Mouse (Mus musculus) limb, embryonic 14.5 days (tissue): ENCODE measurements around the gene Noxo1. TPM values are rescaled to one million over a fixed set of nuclear protein-coding genes. Genes with fewer than 3 reads are reported as not detected.

Source experiments
- ATAC-seq: fragments of 200-750 bp; cut with Nextera tagmentation; 2 replicates; pipeline ENCODE4 v1.8.0; 2017; ENCODE audit warnings: low read depth, moderate number of reproducible peaks, moderate TSS enrichment; ENCODE audit not compliant: low FRiP score
- DNase-seq: peaks from one replicate; pipeline ENCODE4 v3.0.0-alpha.2; 2015; ENCODE audit warnings: low spot score
- H3K27ac ChIP-seq: fragments of 300-500 bp; sonication (generic); replicated peaks from 2 replicates; pipeline ENCODE4 v1.5.1; 2014; ENCODE audit warnings: low read depth, mild to moderate bottlenecking, low read length, moderate library complexity, mixed read lengths
- H3K27me3 ChIP-seq: fragments of 300-500 bp; sonication (generic); 2 replicates; pipeline ENCODE4 v1.6.1; 2014; ENCODE audit warnings: low read length, mixed read lengths; ENCODE audit not compliant: control insufficient read depth, insufficient read depth
- H3K36me3 ChIP-seq: fragments of 300-500 bp; sonication (generic); 2 replicates; pipeline ENCODE4 v1.6.1; 2014; ENCODE audit warnings: mild to moderate bottlenecking, low read length, moderate library complexity, mixed read lengths; ENCODE audit not compliant: control insufficient read depth, insufficient read depth
- H3K4me1 ChIP-seq: fragments of 300-500 bp; sonication (generic); 2 replicates; pipeline ENCODE4 v1.6.1; 2014; ENCODE audit warnings: antibody characterized with exemption, low read length, mixed read lengths; ENCODE audit not compliant: control insufficient read depth, insufficient read depth
- H3K4me2 ChIP-seq: fragments of 300-500 bp; sonication (generic); replicated peaks from 2 replicates; pipeline ENCODE4 v1.6.1; 2014; ENCODE audit warnings: low read depth, mild to moderate bottlenecking, low read length, moderate library complexity; ENCODE audit not compliant: severe bottlenecking
- H3K4me3 ChIP-seq: fragments of 300-500 bp; sonication (generic); replicated peaks from 2 replicates; pipeline ENCODE4 v1.5.1; 2014; ENCODE audit warnings: low read length
- H3K9ac ChIP-seq: fragments of 300-500 bp; sonication (generic); 2 replicates; pipeline ENCODE4 v1.6.1; 2014; ENCODE audit warnings: mild to moderate bottlenecking, low read depth, low read length, moderate library complexity; ENCODE audit not compliant: severe bottlenecking
- H3K9me3 ChIP-seq: fragments of 300-500 bp; sonication (generic); 2 replicates; pipeline ENCODE4 v1.6.1; 2016; ENCODE audit warnings: low read length; ENCODE audit not compliant: control insufficient read depth
- POLR2A ChIP-seq: fragments of 200-500 bp; IDR thresholded peaks from 2 replicates; pipeline ENCODE4 v1.8.0; 2012; ENCODE audit warnings: inconsistent platforms, mild to moderate bottlenecking, moderate library complexity, borderline replicate concordance; ENCODE audit not compliant: insufficient read depth, insufficient read length; ENCODE audit errors: extremely low read depth
- WGBS: fragments of 180-500 bp; shearing (Covaris S2); extraction: QIAGEN DNeasy Blood & Tissue Kit; methylation state at CpG from one replicate; pipeline ENCODE4 v1.1.7; 2014; 5-methylcytosine and 5-hydroxymethylcytosine counted together
- polyA plus RNA-seq, 2 experiments: library from polyadenylated mRNA; depleted of rRNA in 1 of 2; stranded (reverse) in 1 of 2; unstranded in 1 of 2; fragments of >200 nt; fragmentation: Nextera tagmentation in 1 of 2; extraction: Ambion mirVana in 1 of 2; gene quantifications; 2 replicates each; pipeline versions ENCODE4 v1.2.1 to v1.2.3; 2012 to 2014

The Noxo1 gene
- polyA plus RNA-seq, 2 experiments, result 3.8 to 9.2 TPM

GRCm38 (mm10) chr17:24689251-24690081, 6.6 kb upstream of the Noxo1 start, which contains the start of gene Syngr3:
Gene Syngr3, minus strand, starts transcription at chr17:24689955.
- Histone ChIP-seq H3K4me1 (peaks cover 8% of the 10 kb centered on the region), H3K36me3 (peaks cover 15% of the 10 kb centered on the region), H3K4me3 (peak within 1 kb of the TSS; percentile 65), H3K27ac (no peak within 1 kb of the TSS), H3K9ac (peak within 1 kb of the TSS; percentile 59), H3K4me2 (peak within 1 kb of the TSS; percentile 93), H3K27me3 (peaks cover 38% of the 10 kb centered on the region), H3K9me3 (no peaks in the 10 kb centered on the region)
- WGBS, result under 1% methylated on average over 48 of the region's 55 CpGs
- peak; percentile 27; the same call in 1 of the 2 replicates for ATAC-seq
- TF ChIP-seq POLR2A, result no peak
- DNase-seq, result no peak

- DNase-seq, result no peak
- peaks cover 35% of the 10 kb centered on the region for H3K27me3 ChIP-seq
- 88% methylated on average over 5 of the region's 5 CpGs for WGBS
- peaks cover 13% of the 10 kb centered on the region for H3K4me1 ChIP-seq
- no peak for ATAC-seq
- H3K36me3 ChIP-seq, result peaks cover 15% of the 10 kb centered on the region
- no peak overlapping the region for H3K9ac ChIP-seq
- H3K9me3 ChIP-seq, result no peaks in the 10 kb centered on the region
- H3K4me2 ChIP-seq, result no peak overlapping the region
- no peak for TF ChIP-seq POLR2A
- no peak overlapping the region for H3K27ac ChIP-seq
- H3K4me3 ChIP-seq, result no peak overlapping the region
Observed at GRCm38 (mm10) chr17:24692385-24692784, 3.6 kb upstream of the Noxo1 start.

- Histone ChIP-seq H3K4me1 (peaks cover 9% of the 10 kb centered on the region), H3K9ac (peak overlapping the region; percentile 77), H3K4me2 (peak overlapping the region; percentile 73), H3K27ac (peak overlapping the region; percentile 79), H3K36me3 (peaks cover 27% of the 10 kb centered on the region), H3K27me3 (peaks cover 4% of the 10 kb centered on the region; the same call in 1 of the 2 replicates), H3K9me3 (no peaks in the 10 kb centered on the region), H3K4me3 (peak overlapping the region; percentile 84)
- 5% methylated on average over 45 of the region's 51 CpGs for WGBS
- peak; percentile 31; the same call in 1 of the 2 replicates for ATAC-seq
- TF ChIP-seq POLR2A, result no peak
- DNase-seq, result no peak
Observed at GRCm38 (mm10) chr17:24695326-24696010, 566 bp upstream of the Noxo1 start.

- ATAC-seq, result no peak
- H3K27ac ChIP-seq, result no peak overlapping the region
- H3K9ac ChIP-seq, result no peak overlapping the region
- peaks cover 9% of the 10 kb centered on the region for H3K4me1 ChIP-seq
- no peaks in the 10 kb centered on the region for H3K9me3 ChIP-seq
- H3K36me3 ChIP-seq, result peaks cover 41% of the 10 kb centered on the region
- 36% methylated on average over 5 of the region's 5 CpGs for WGBS
- no peak for TF ChIP-seq POLR2A
- DNase-seq, result no peak
- H3K27me3 ChIP-seq, result no peaks in the 10 kb centered on the region
- H3K4me2 ChIP-seq, result no peak overlapping the region
- H3K4me3 ChIP-seq, result no peak overlapping the region
Observed at GRCm38 (mm10) chr17:24697985-24698384, 2.0 kb downstream of the Noxo1 start.

GRCm38 (mm10) chr17:24698715-24699114, 2.7 kb downstream of the Noxo1 start:
- DNase-seq (no peak), ATAC-seq (no peak)
- Histone ChIP-seq H3K9me3 (no peaks in the 10 kb centered on the region), H3K27me3 (no peaks in the 10 kb centered on the region), H3K27ac (no peak overlapping the region), H3K4me2 (no peak overlapping the region), H3K4me3 (no peak overlapping the region), H3K9ac (0 out of 2 replicates have a peak overlapping the region, but pooled peaks have one; percentile 4), H3K36me3 (peaks cover 40% of the 10 kb centered on the region), H3K4me1 (peaks cover 9% of the 10 kb centered on the region)
- 68% methylated on average over 9 of the region's 9 CpGs for WGBS
- TF ChIP-seq POLR2A, result no peak
